Mouse (Mus musculus): ENCODE results near the gene Sumo1. TPM values are rescaled to one million over a fixed set of nuclear protein-coding genes. Genes with fewer than 3 reads are reported as not detected.
A peak's percentile ranks its signal among the peaks of the same experiment; 100 is the strongest.

The Sumo1 gene
- total and polyA plus RNA-seq, 3 experiments, result 122 to 505 (median 296) TPM

GRCm38 (mm10) chr1:59592359-59592758, 78.3 kb downstream of the Sumo1 start:
- H3K4me2 ChIP-seq (ENCODE audit: insufficient read depth, low read depth, poor library complexity, severe bottlenecking), result no peak overlapping the region
- TF ChIP-seq CHD2 (IDR thresholded peaks at IDR 0.05; ENCODE audit: low read length), result no peak
- TF ChIP-seq POLR2AphosphoS2 (IDR thresholded peaks at IDR 0.05; ENCODE audit: low read depth, low read length), result no peak
- TF ChIP-seq USF2 (conservative IDR thresholded peaks at IDR 0.05; ENCODE audit: low read depth, low read length), result no peak
- TF ChIP-seq MYC (IDR thresholded peaks at IDR 0.05; ENCODE audit: low read depth, low read length), result no peak
- TF ChIP-seq MXI1 (IDR thresholded peaks at IDR 0.05; ENCODE audit: low read depth, low read length), result no peak
- no peak for TF ChIP-seq BHLHE40 (IDR thresholded peaks at IDR 0.05; ENCODE audit: low read depth, low read length)
- TF ChIP-seq ZC3H11A (IDR thresholded peaks at IDR 0.05; ENCODE audit: low read depth, low read length), result no peak
- TF ChIP-seq ETS1 (conservative IDR thresholded peaks at IDR 0.05; ENCODE audit: low read depth, low read length), result no peak
- no peak for TF ChIP-seq TCF12 (IDR thresholded peaks at IDR 0.05; ENCODE audit: low read depth, low read length)
- TF ChIP-seq ZNF384 (IDR thresholded peaks at IDR 0.05; ENCODE audit: low read depth, low read length), result no peak
- TF ChIP-seq RCOR1 (conservative IDR thresholded peaks at IDR 0.05; ENCODE audit: low read depth, low read length), result no peak
- TF ChIP-seq POLR2A (IDR thresholded peaks at IDR 0.05; ENCODE audit: low read depth, low read length), result no peak
- no peaks in the 10 kb centered on the region for H3K27me3 ChIP-seq (replicated peaks)
- no peaks in the 10 kb centered on the region for H3K9me3 ChIP-seq (replicated peaks; ENCODE audit: low read length)
- no peak for DNase-seq (ENCODE audit: extremely low read depth)
- H3K9ac ChIP-seq (ENCODE audit: insufficient read depth, low read depth), result no peak overlapping the region
- in situ Hi-C loops (cut with MboI; ENCODE audit: low pct_ligation_motif_present, low pct_unique_long_range_greater_than_20kb, low sequenced_read_pairs) (no loop called here), dilution Hi-C loops (cut with MboI; ENCODE audit: extremely low pct_ligation_motif_present, extremely low pct_unique_long_range_greater_than_20kb, low sequenced_read_pairs) (no loop called here)
- H3K36me3 ChIP-seq (replicated peaks in 1 of 2; ENCODE audit: control insufficient read depth in 1 of 2, insufficient read depth in 1 of 2, low read length in 1 of 2), result no peaks in the 10 kb centered on the region
- peaks cover 22 to 25% of the 10 kb centered on the region in 2 experiments for H3K4me1 ChIP-seq (ENCODE audit: control insufficient read depth in 1 of 2, insufficient read depth in 2 of 2)
- no peak overlapping the region for H3K4me3 ChIP-seq (replicated peaks in 1 of 3; ENCODE audit: low read depth in 2 of 3, low read length in 2 of 3, poor library complexity in 1 of 3)
- no peaks in the 10 kb centered on the region; the same call in 1 of the 2 replicates for H3K79me2 ChIP-seq (replicated peaks; ENCODE audit: control insufficient read depth, extremely low read depth, insufficient read depth, poor library complexity, severe bottlenecking)
- no peak overlapping the region for H3K27ac ChIP-seq (ENCODE audit: insufficient read depth, low read depth)

GRCm38 (mm10) chr1:59589271-59589670, 81.4 kb downstream of the Sumo1 start:
- in situ Hi-C loops (cut with MboI; ENCODE audit: low pct_ligation_motif_present, low pct_unique_long_range_greater_than_20kb, low sequenced_read_pairs) (no loop called here), dilution Hi-C loops (cut with MboI; ENCODE audit: extremely low pct_ligation_motif_present, extremely low pct_unique_long_range_greater_than_20kb, low sequenced_read_pairs) (no loop called here)
- peaks cover 21 to 31% of the 10 kb centered on the region in 2 experiments for H3K4me1 ChIP-seq (ENCODE audit: control insufficient read depth in 1 of 2, insufficient read depth in 2 of 2)
- H3K4me3 ChIP-seq (replicated peaks in 1 of 3; ENCODE audit: low read depth in 2 of 3, low read length in 2 of 3, poor library complexity in 1 of 3), result no peak overlapping the region
- H3K27ac ChIP-seq (ENCODE audit: insufficient read depth, low read depth), result no peak overlapping the region
- H3K9ac ChIP-seq (ENCODE audit: insufficient read depth, low read depth), result no peak overlapping the region
- TF ChIP-seq CHD2 (IDR thresholded peaks at IDR 0.05; ENCODE audit: low read length) (no peak), MAFK (IDR thresholded peaks at IDR 0.05; ENCODE audit: insufficient replicate concordance, low read length) (peak; percentile 72)
- H3K36me3 ChIP-seq (replicated peaks in 1 of 2; ENCODE audit: control insufficient read depth in 1 of 2, insufficient read depth in 1 of 2, low read length in 1 of 2), result no peaks in the 10 kb centered on the region
- DNase-seq (ENCODE audit: extremely low read depth), result no peak
- H3K4me2 ChIP-seq (ENCODE audit: insufficient read depth, low read depth, poor library complexity, severe bottlenecking), result no peak overlapping the region
- H3K79me2 ChIP-seq (replicated peaks; ENCODE audit: control insufficient read depth, extremely low read depth, insufficient read depth, poor library complexity, severe bottlenecking), result no peaks in the 10 kb centered on the region; the same call in 1 of the 2 replicates
- H3K9me3 ChIP-seq (replicated peaks; ENCODE audit: low read length), result no peaks in the 10 kb centered on the region
- H3K27me3 ChIP-seq (replicated peaks), result no peaks in the 10 kb centered on the region
